Mouse (Mus musculus) neural tube, embryonic 14.5 days (tissue): ENCODE results near the gene Epm2a. TPM values are rescaled to one million over a fixed set of nuclear protein-coding genes. Genes with fewer than 3 reads are reported as not detected.
"Not testable (repeated sequence)": the region's sequence is repeated elsewhere in the genome, so short reads cannot be mapped to it uniquely, and the experiment has no call there.

Experiments used
- ATAC-seq: fragments of 200-750 bp; cut with Nextera tagmentation; 2 replicates; pipeline ENCODE4 v1.8.0; 2017; ENCODE audit warnings: low read depth, mild to moderate bottlenecking, moderate TSS enrichment, moderate library complexity
- H3K27ac ChIP-seq: fragments of 300-500 bp; sonication (generic); 2 replicates; pipeline ENCODE4 v1.5.1; 2014; ENCODE audit warnings: low read depth, mild to moderate bottlenecking, control low read depth, low read length, moderate library complexity, mixed read lengths
- H3K27me3 ChIP-seq: fragments of 300-500 bp; sonication (generic); 2 replicates; pipeline ENCODE4 v1.6.1; 2014; ENCODE audit warnings: low read length; ENCODE audit not compliant: control insufficient read depth, insufficient read depth
- H3K36me3 ChIP-seq: fragments of 300-500 bp; sonication (generic); 2 replicates; pipeline ENCODE4 v1.6.1; 2014; ENCODE audit warnings: low read length, mixed read lengths; ENCODE audit not compliant: control insufficient read depth, insufficient read depth
- H3K4me1 ChIP-seq: fragments of 300-500 bp; sonication (generic); 2 replicates; pipeline ENCODE4 v1.6.1; 2014; ENCODE audit warnings: low read length; ENCODE audit not compliant: control insufficient read depth, insufficient read depth
- H3K4me2 ChIP-seq: fragments of 300-500 bp; sonication (generic); 2 replicates; pipeline ENCODE4 v1.6.1; 2014; ENCODE audit warnings: mild to moderate bottlenecking, low read depth, low read length, control low read depth
- H3K4me3 ChIP-seq: fragments of 300-500 bp; sonication (generic); 2 replicates; pipeline ENCODE4 v1.5.1; 2014; ENCODE audit warnings: low read depth, low read length, control low read depth, mixed read lengths
- H3K9ac ChIP-seq: fragments of 300-500 bp; sonication (generic); replicated peaks from 2 replicates; pipeline ENCODE4 v1.6.1; 2014; ENCODE audit warnings: low read depth, mild to moderate bottlenecking, control low read depth, low read length, mixed read lengths
- H3K9me3 ChIP-seq: fragments of 300-500 bp; sonication (generic); 2 replicates; pipeline ENCODE4 v1.6.1; 2016; ENCODE audit warnings: low read length; ENCODE audit not compliant: control insufficient read depth
- WGBS: fragments of 180-500 bp; shearing (Covaris S2); extraction: QIAGEN DNeasy Blood & Tissue Kit; methylation state at CpG from one replicate; pipeline ENCODE4 v1.1.7; 2014; 5-methylcytosine and 5-hydroxymethylcytosine counted together
- polyA plus RNA-seq: library from polyadenylated mRNA; unstranded; fragments of >200 nt; fragmentation: Nextera tagmentation; extraction: Ambion mirVana; gene quantifications from 2 replicates; pipeline ENCODE4 v1.2.1, GENCODE M21; 2014

Epm2a gene
- 1.9 and 2.5 TPM in 2 replicates for polyA plus RNA-seq

- peaks cover 4% of the 10 kb centered on the region; the same call in 1 of the 2 replicates for H3K4me1 ChIP-seq
- no peaks in the 10 kb centered on the region for H3K9me3 ChIP-seq
- under 1% methylated on average over 97 of the region's 106 CpGs for WGBS
- no peaks in the 10 kb centered on the region for H3K36me3 ChIP-seq
- peak within 1 kb of the TSS; percentile 97 for H3K27ac ChIP-seq
- peak; percentile 97 for ATAC-seq
- no peaks in the 10 kb centered on the region for H3K27me3 ChIP-seq
- peak within 1 kb of the TSS; percentile 75 for H3K4me3 ChIP-seq
- H3K9ac ChIP-seq, result peak within 1 kb of the TSS; percentile 89
- H3K4me2 ChIP-seq, result peak within 1 kb of the TSS; percentile 71
Measured at GRCm38 (mm10) chr10:11343205-11344141, at the start of gene Epm2a. Epm2a (plus strand) TSS chr10:11343404.

GRCm38 (mm10) chr10:11298418-11298817, 44.8 kb upstream of the Epm2a start:
- H3K4me1 ChIP-seq, result no peaks in the 10 kb centered on the region
- ATAC-seq, result no peak
- no peak overlapping the region for H3K9ac ChIP-seq
- H3K27ac ChIP-seq, result no peak overlapping the region
- 90% methylated on average over 6 of the region's 6 CpGs for WGBS
- no peak overlapping the region for H3K4me2 ChIP-seq
- no peak overlapping the region for H3K4me3 ChIP-seq
- H3K27me3 ChIP-seq, result no peaks in the 10 kb centered on the region
- H3K9me3 ChIP-seq, result no peaks in the 10 kb centered on the region
- H3K36me3 ChIP-seq, result 0 out of 2 replicates have a peak, but pooled peaks cover 4% of the 10 kb centered on the region

GRCm38 (mm10) chr10:11305365-11306053, 37.7 kb upstream of the Epm2a start:
- H3K36me3 ChIP-seq, result no peaks in the 10 kb centered on the region
- H3K27ac ChIP-seq, result no peak overlapping the region
- 83% methylated on average over 9 of the region's 9 CpGs for WGBS
- no peak overlapping the region for H3K9ac ChIP-seq
- ATAC-seq, result no peak
- H3K27me3 ChIP-seq, result no peaks in the 10 kb centered on the region
- no peaks in the 10 kb centered on the region for H3K9me3 ChIP-seq
- H3K4me2 ChIP-seq, result no peak overlapping the region
- H3K4me3 ChIP-seq, result no peak overlapping the region
- H3K4me1 ChIP-seq, result no peaks in the 10 kb centered on the region

DNA sequence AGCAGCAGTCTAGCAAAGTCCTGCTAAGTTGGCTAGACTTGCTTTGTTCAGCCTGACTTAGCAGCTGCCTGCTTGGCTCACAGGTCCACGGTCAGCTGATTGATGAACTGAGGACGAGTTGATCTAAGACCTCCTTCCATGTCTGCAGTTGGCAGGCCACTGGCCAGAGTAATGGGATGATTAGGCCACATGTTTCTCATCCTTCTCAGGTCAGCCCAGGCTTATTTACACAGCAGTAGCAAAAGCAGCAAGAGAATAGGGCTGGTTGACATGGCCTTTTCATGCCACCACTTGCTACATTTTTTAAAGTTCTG, 37.2 kb upstream of the Epm2a start:
- ATAC-seq, result peak; percentile 44; the same call in 1 of the 2 replicates
- Histone ChIP-seq H3K4me2 (no peak overlapping the region), H3K36me3 (no peaks in the 10 kb centered on the region), H3K9me3 (no peaks in the 10 kb centered on the region), H3K27me3 (no peaks in the 10 kb centered on the region), H3K27ac (no peak overlapping the region), H3K4me1 (no peaks in the 10 kb centered on the region), H3K9ac (no peak overlapping the region), H3K4me3 (no peak overlapping the region)
- WGBS, result 36% methylated on average over 2 of the region's 2 CpGs

- Histone ChIP-seq H3K27ac (no peak overlapping the region), H3K27me3 (no peaks in the 10 kb centered on the region), H3K4me2 (no peak overlapping the region), H3K9me3 (no peaks in the 10 kb centered on the region), H3K4me1 (no peaks in the 10 kb centered on the region), H3K4me3 (no peak overlapping the region), H3K9ac (no peak overlapping the region), H3K36me3 (no peaks in the 10 kb centered on the region)
- WGBS, result 95% methylated on average over 1 of the region's 1 CpGs
- ATAC-seq, result no peak
Measured at GRCm38 (mm10) chr10:11309866-11310265, 33.3 kb upstream of the Epm2a start.

- no peak for ATAC-seq
- Histone ChIP-seq H3K9ac (no peak overlapping the region), H3K4me1 (no peaks in the 10 kb centered on the region), H3K27me3 (no peaks in the 10 kb centered on the region), H3K36me3 (no peaks in the 10 kb centered on the region), H3K9me3 (no peaks in the 10 kb centered on the region), H3K4me2 (no peak overlapping the region), H3K4me3 (no peak overlapping the region), H3K27ac (no peak overlapping the region)
Measured at GRCm38 (mm10) chr10:11310481-11310880, 32.7 kb upstream of the Epm2a start.

DNA sequence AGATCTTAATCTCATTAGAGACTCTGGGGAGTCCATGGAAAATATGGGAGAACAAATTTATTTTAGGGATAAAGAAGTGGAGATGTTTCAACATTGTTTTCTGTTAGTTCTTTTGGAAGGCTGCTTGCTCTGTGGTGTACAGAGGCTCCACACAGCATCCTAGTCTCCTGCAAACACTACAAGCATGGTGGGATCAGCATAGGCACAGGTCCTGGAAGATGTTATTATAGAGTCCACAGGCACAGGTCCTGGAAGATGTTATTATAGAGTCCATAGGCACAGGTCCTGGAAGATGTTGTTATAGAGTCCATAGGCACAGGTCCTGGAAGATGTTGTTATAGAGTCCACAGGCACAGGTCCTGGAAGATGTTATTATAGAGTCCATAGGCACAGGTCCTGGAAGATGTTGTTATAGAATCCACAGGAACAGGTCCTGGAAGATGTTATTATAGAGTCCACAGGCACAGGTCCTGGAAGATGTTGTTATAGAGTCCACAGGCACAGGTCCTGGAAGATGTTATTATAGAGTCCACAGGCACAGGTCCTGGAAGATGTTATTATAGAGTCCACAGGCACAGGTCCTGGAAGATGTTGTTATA, 25.2 kb upstream of the Epm2a start:
- H3K9me3 ChIP-seq, ATAC-seq, H3K27me3 ChIP-seq, H3K4me1 ChIP-seq, H3K4me2 ChIP-seq, H3K27ac ChIP-seq, H3K9ac ChIP-seq, H3K36me3 ChIP-seq, H3K4me3 ChIP-seq: not testable (repeated sequence)

GRCm38 (mm10) chr10:11319446-11319970, 23.7 kb upstream of the Epm2a start:
- H3K9me3 ChIP-seq, result no peaks in the 10 kb centered on the region
- no peak overlapping the region for H3K4me2 ChIP-seq
- H3K27ac ChIP-seq, result no peak overlapping the region
- 90% methylated on average over 1 of the region's 1 CpGs for WGBS
- no peaks in the 10 kb centered on the region for H3K4me1 ChIP-seq
- no peaks in the 10 kb centered on the region for H3K36me3 ChIP-seq
- ATAC-seq, result no peak
- H3K4me3 ChIP-seq, result no peak overlapping the region
- H3K9ac ChIP-seq, result no peak overlapping the region
- no peaks in the 10 kb centered on the region for H3K27me3 ChIP-seq

GRCm38 (mm10) chr10:11322316-11322715, 20.9 kb upstream of the Epm2a start:
- no peak overlapping the region for H3K4me3 ChIP-seq
- no peak for ATAC-seq
- H3K4me2 ChIP-seq, result no peak overlapping the region
- no peaks in the 10 kb centered on the region for H3K4me1 ChIP-seq
- 91% methylated on average over 7 of the region's 7 CpGs for WGBS
- no peak overlapping the region for H3K9ac ChIP-seq
- H3K27me3 ChIP-seq, result no peaks in the 10 kb centered on the region
- no peaks in the 10 kb centered on the region for H3K9me3 ChIP-seq
- H3K27ac ChIP-seq, result no peak overlapping the region
- no peaks in the 10 kb centered on the region for H3K36me3 ChIP-seq
